Mouse (Mus musculus) brain, embryonic 14.5 days (tissue): ENCODE measurements around the gene Tubg2.

Experiments used
- CTCF ChIP-seq: fragments of 200-500 bp; IDR thresholded peaks from 2 replicates; pipeline ENCODE4 v1.5.1; 2012; ENCODE audit warnings: inconsistent platforms, mild to moderate bottlenecking, moderate library complexity, borderline replicate concordance; ENCODE audit not compliant: insufficient read depth, insufficient read length; ENCODE audit errors: extremely low read depth
- POLR2A ChIP-seq: fragments of 200-500 bp; IDR thresholded peaks from 2 replicates; pipeline ENCODE4 v1.6.1; 2012; ENCODE audit warnings: mild to moderate bottlenecking, inconsistent platforms, borderline replicate concordance; ENCODE audit not compliant: poor library complexity, insufficient read depth, insufficient read length, severe bottlenecking; ENCODE audit errors: extremely low read depth

GRCm38 (mm10) chr11:101194137-101194536 lies 38.4 kb downstream of the Tubg2 start:
- TF ChIP-seq POLR2A (no peak), CTCF (no peak)
